Mouse (Mus musculus) embryonic fibroblast, embryonic 13.5 days (primary cell): ENCODE data around the gene Bsx.

Experiments
- CTCF ChIP-seq: IDR thresholded peaks from 2 replicates; pipeline ENCODE4 v1.5.1; 2011; ENCODE audit warnings: mild to moderate bottlenecking, control low read depth, low read length, moderate library complexity, borderline replicate concordance; ENCODE audit not compliant: insufficient read depth
- POLR2A ChIP-seq: IDR thresholded peaks from 2 replicates; pipeline ENCODE4 v1.6.1; 2011; ENCODE audit warnings: low read depth, mild to moderate bottlenecking, control low read depth, low read length, moderate library complexity

DNA sequence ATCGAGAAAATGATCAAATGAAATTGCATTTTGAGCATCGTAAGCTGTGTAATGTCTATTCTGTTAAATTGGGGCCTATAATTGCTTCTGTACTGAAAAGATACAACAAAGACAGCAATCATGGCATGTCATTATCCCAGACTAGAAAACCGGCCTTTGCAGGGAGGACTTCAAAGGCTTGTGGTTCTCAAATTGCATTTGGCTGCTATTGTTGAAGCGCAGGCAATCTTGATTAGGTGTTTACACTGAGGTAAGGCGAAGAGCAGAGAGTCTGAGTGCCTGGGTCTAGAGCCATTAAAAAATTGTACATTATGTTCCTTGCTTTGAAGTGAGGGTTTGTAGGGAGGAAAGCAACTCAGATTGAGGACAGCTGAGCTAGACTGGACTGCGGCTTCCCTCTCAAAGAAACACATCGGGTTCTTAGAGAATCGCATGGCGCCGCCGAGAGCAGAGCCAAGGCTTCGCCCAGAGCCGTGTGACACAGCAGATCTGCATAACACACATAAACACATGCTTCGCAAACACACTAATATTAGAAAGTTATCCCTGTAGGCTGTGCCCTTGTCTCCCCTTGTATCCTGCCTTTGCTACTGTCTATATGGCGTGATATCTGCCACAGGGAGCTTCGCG, 53.5 kb downstream of the Bsx start:
- no peak for TF ChIP-seq CTCF
- no peak for TF ChIP-seq POLR2A
